Mouse (Mus musculus) intestine, embryonic 14.5 days (tissue): ENCODE data around the gene Fgfr1op2. TPM values are rescaled to one million over a fixed set of nuclear protein-coding genes. Genes with fewer than 3 reads are reported as not detected.

Experiments
- ATAC-seq: fragments of 200-750 bp; cut with Nextera tagmentation; replicated peaks from 2 replicates; pipeline ENCODE4 v1.8.0; 2017; ENCODE audit warnings: low read depth, moderate number of reproducible peaks, moderate TSS enrichment, moderate library complexity; ENCODE audit not compliant: low FRiP score, low TSS enrichment
- DNase-seq: peaks from one replicate; pipeline ENCODE4 v3.0.0-alpha.2; 2018; ENCODE audit warnings: low spot score
- H3K27ac ChIP-seq: fragments of 300-500 bp; sonication (generic); 2 replicates; pipeline ENCODE4 v1.5.1; 2014; ENCODE audit warnings: low read depth, mild to moderate bottlenecking, control low read depth
- H3K27me3 ChIP-seq: fragments of 300-500 bp; sonication (generic); replicated peaks from 2 replicates; pipeline ENCODE4 v1.6.1; 2014; ENCODE audit warnings: low read length, control low read depth; ENCODE audit not compliant: control insufficient read depth, insufficient read depth
- H3K36me3 ChIP-seq: fragments of 300-500 bp; sonication (generic); 2 replicates; pipeline ENCODE4 v1.6.1; 2014; ENCODE audit warnings: low read length, control low read depth; ENCODE audit not compliant: control insufficient read depth, insufficient read depth
- H3K4me1 ChIP-seq: fragments of 300-500 bp; sonication (generic); replicated peaks from 2 replicates; pipeline ENCODE4 v1.6.1; 2014; ENCODE audit warnings: low read length, control low read depth, mixed read lengths; ENCODE audit not compliant: control insufficient read depth, insufficient read depth
- H3K4me2 ChIP-seq: fragments of 300-500 bp; sonication (generic); 2 replicates; pipeline ENCODE4 v1.6.1; 2014; ENCODE audit warnings: low read length
- H3K4me3 ChIP-seq: fragments of 300-500 bp; sonication (generic); 2 replicates; pipeline ENCODE4 v1.5.1; 2014; ENCODE audit warnings: low read depth, low read length, control low read depth, mixed read lengths
- H3K9ac ChIP-seq: fragments of 300-500 bp; sonication (generic); 2 replicates; pipeline ENCODE4 v1.6.1; 2014; ENCODE audit warnings: mild to moderate bottlenecking, low read length
- H3K9me3 ChIP-seq: fragments of 300-500 bp; sonication (generic); 2 replicates; pipeline ENCODE4 v1.6.1; 2016; ENCODE audit warnings: low read length, control low read depth; ENCODE audit not compliant: control insufficient read depth
- WGBS: fragments of 180-500 bp; shearing (Covaris S2); extraction: QIAGEN DNeasy Blood & Tissue Kit; methylation state at CpG from one replicate; pipeline ENCODE4 v1.1.7; 2014; 5-methylcytosine and 5-hydroxymethylcytosine counted together
- polyA plus RNA-seq: library from polyadenylated mRNA; unstranded; fragments of >200 nt; fragmentation: Nextera tagmentation; extraction: Ambion mirVana; gene quantifications from 2 replicates; pipeline ENCODE4 v1.2.1, GENCODE M21; 2014

Gene Fgfr1op2
- polyA plus RNA-seq, 1 experiment from 2014 or later = 87.7 TPM

- peak; percentile 58 for DNase-seq
- H3K9me3 ChIP-seq = no peaks in the 10 kb centered on the region
- no peaks in the 10 kb centered on the region for H3K36me3 ChIP-seq
- H3K9ac ChIP-seq = no peak overlapping the region
- peak overlapping the region; percentile 79 for H3K4me2 ChIP-seq
- 54% methylated on average over 8 of the region's 8 CpGs for WGBS
- ATAC-seq = no peak
- H3K4me3 ChIP-seq = no peak overlapping the region
- H3K27ac ChIP-seq = no peak overlapping the region
- H3K4me1 ChIP-seq = peaks cover 17% of the 10 kb centered on the region
- no peaks in the 10 kb centered on the region for H3K27me3 ChIP-seq
Measured at GRCm38 (mm10) chr6:146633097-146633496, 56.1 kb downstream of the Fgfr1op2 start.

- Histone ChIP-seq H3K4me3 (peak overlapping the region; percentile 63), H3K9me3 (no peaks in the 10 kb centered on the region), H3K9ac (peak overlapping the region; percentile 77), H3K4me1 (peaks cover 17% of the 10 kb centered on the region), H3K27ac (peak overlapping the region; percentile 69), H3K4me2 (peak overlapping the region; percentile 79), H3K36me3 (no peaks in the 10 kb centered on the region), H3K27me3 (no peaks in the 10 kb centered on the region)
- ATAC-seq (no peak), DNase-seq (no peak)
- WGBS = 12% methylated on average over 14 of the region's 14 CpGs
Measured at GRCm38 (mm10) chr6:146633629-146634014, 56.6 kb downstream of the Fgfr1op2 start.

GRCm38 (mm10) chr6:146634015-146634722 lies 57.2 kb downstream of the Fgfr1op2 start:
- peak overlapping the region; percentile 69 for H3K27ac ChIP-seq
- no peaks in the 10 kb centered on the region for H3K9me3 ChIP-seq
- no peaks in the 10 kb centered on the region for H3K27me3 ChIP-seq
- peak overlapping the region; percentile 63 for H3K4me3 ChIP-seq
- H3K36me3 ChIP-seq = no peaks in the 10 kb centered on the region
- peak; percentile 91 for DNase-seq
- H3K4me1 ChIP-seq = peaks cover 17% of the 10 kb centered on the region
- peak overlapping the region; percentile 79 for H3K4me2 ChIP-seq
- ATAC-seq = peak; percentile 94
- WGBS = under 1% methylated on average over 70 of the region's 82 CpGs
- peak overlapping the region; percentile 77 for H3K9ac ChIP-seq

- no peak for ATAC-seq
- DNase-seq = no peak
- H3K27ac ChIP-seq = no peak overlapping the region
- 63% methylated on average over 4 of the region's 4 CpGs for WGBS
- peaks cover 17% of the 10 kb centered on the region for H3K4me1 ChIP-seq
- no peaks in the 10 kb centered on the region for H3K27me3 ChIP-seq
- H3K4me2 ChIP-seq = peak overlapping the region; percentile 79
- peak overlapping the region; percentile 63 for H3K4me3 ChIP-seq
- H3K36me3 ChIP-seq = no peaks in the 10 kb centered on the region
- no peaks in the 10 kb centered on the region for H3K9me3 ChIP-seq
- no peak overlapping the region for H3K9ac ChIP-seq
Measured at GRCm38 (mm10) chr6:146634759-146635606, 58.0 kb downstream of the Fgfr1op2 start.

- H3K4me1 ChIP-seq = peaks cover 17% of the 10 kb centered on the region
- no peak for DNase-seq
- no peak overlapping the region for H3K4me2 ChIP-seq
- no peak for ATAC-seq
- 78% methylated on average over 5 of the region's 5 CpGs for WGBS
- no peak overlapping the region for H3K4me3 ChIP-seq
- H3K9me3 ChIP-seq = no peaks in the 10 kb centered on the region
- no peak overlapping the region for H3K27ac ChIP-seq
- no peaks in the 10 kb centered on the region for H3K27me3 ChIP-seq
- H3K9ac ChIP-seq = no peak overlapping the region
- H3K36me3 ChIP-seq = no peaks in the 10 kb centered on the region
Measured at GRCm38 (mm10) chr6:146636482-146636881, 59.5 kb downstream of the Fgfr1op2 start.

- 83% methylated on average over 7 of the region's 7 CpGs for WGBS
- no peak for DNase-seq
- no peak for ATAC-seq
- Histone ChIP-seq H3K4me3 (no peak overlapping the region), H3K4me2 (no peak overlapping the region), H3K36me3 (no peaks in the 10 kb centered on the region), H3K27me3 (no peaks in the 10 kb centered on the region), H3K4me1 (peaks cover 8% of the 10 kb centered on the region), H3K9me3 (no peaks in the 10 kb centered on the region), H3K9ac (no peak overlapping the region), H3K27ac (no peak overlapping the region)
Measured at GRCm38 (mm10) chr6:146640068-146640965, 63.3 kb downstream of the Fgfr1op2 start.

- H3K9ac ChIP-seq = no peak overlapping the region
- 83% methylated on average over 6 of the region's 6 CpGs for WGBS
- H3K36me3 ChIP-seq = no peaks in the 10 kb centered on the region
- no peak overlapping the region for H3K4me3 ChIP-seq
- ATAC-seq (no peak), DNase-seq (no peak)
- H3K27me3 ChIP-seq = no peaks in the 10 kb centered on the region
- H3K9me3 ChIP-seq = no peaks in the 10 kb centered on the region
- H3K27ac ChIP-seq = no peak overlapping the region
- no peak overlapping the region for H3K4me2 ChIP-seq
- H3K4me1 ChIP-seq = peaks cover 8% of the 10 kb centered on the region
Measured at GRCm38 (mm10) chr6:146640991-146641390, 64.0 kb downstream of the Fgfr1op2 start.

DNA sequence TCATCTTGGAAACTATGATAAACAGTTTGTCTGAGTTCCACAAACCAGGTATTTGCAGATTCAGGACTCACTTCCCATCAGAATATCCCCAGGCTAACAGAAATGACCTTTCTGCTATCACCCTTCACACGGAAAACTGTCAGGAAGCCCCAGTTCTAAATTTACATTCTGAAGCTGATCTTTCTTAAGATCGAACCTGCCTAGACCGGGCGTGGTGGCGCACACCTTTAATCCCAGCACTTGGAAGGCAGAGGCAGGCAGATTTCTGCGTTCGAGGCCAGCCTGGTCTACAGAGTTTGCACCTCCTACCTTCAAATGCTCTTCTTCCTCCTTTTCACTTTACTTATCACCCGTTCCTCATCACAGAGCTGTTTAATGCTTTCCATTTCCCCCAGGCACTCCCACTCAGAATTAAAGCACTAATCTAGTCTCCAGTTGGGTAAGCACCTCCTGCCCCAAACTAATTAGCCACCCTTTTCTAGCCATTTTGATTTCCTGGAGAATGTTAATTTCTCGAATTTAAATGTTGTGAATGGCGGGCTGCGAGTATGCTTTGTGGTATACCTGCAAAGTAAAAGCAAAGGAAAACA lies 64.7 kb downstream of the Fgfr1op2 start:
- H3K4me3 ChIP-seq = peak overlapping the region; percentile 76
- DNase-seq (no peak), ATAC-seq (no peak)
- no peaks in the 10 kb centered on the region for H3K36me3 ChIP-seq
- H3K27ac ChIP-seq = no peak overlapping the region
- H3K27me3 ChIP-seq = no peaks in the 10 kb centered on the region
- peak overlapping the region; percentile 47 for H3K9ac ChIP-seq
- H3K4me2 ChIP-seq = peak overlapping the region; percentile 87
- no peaks in the 10 kb centered on the region for H3K9me3 ChIP-seq
- 70% methylated on average over 11 of the region's 11 CpGs for WGBS
- H3K4me1 ChIP-seq = peaks cover 8% of the 10 kb centered on the region
